Mouse (Mus musculus): ENCODE measurements around the gene Kcnq5. TPM values are rescaled to one million over a fixed set of nuclear protein-coding genes. Genes with fewer than 3 reads are reported as not detected.
"Not testable (repeated sequence)": the region's sequence is repeated elsewhere in the genome, so short reads cannot be mapped to it uniquely, and the experiment has no call there.

Gene Kcnq5
- polyA plus RNA-seq, 1 experiment from 2014 or later: 0.39 TPM

DNA sequence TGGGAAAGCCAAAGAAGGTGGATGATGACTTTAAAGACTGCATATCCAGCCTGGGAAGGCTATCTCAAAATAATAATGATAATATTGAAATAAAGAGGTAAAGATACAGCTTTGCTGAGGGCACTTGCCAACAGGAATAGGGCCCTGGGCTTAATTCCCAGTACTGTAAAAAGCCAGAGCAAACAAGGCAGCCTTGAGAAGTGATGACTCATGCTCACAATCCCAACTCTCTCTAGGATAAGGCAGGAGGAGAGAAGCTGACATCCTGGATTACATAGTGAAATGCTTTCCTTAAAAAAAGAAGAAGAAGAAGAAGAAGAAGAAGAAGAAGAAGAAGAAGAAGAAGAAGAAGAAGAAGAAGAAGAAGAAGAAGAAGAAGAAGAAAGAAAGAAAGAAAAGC is 359.2 kb downstream of the Kcnq5 start:
- H3K36me3 ChIP-seq: no peaks in the 10 kb centered on the region
- no peak for DNase-seq (ENCODE audit: low spot score)
- no peaks in the 10 kb centered on the region for H3K9me3 ChIP-seq (replicated peaks)
- H3K27me3 ChIP-seq (ENCODE audit: low read depth, poor library complexity, severe bottlenecking): no peaks in the 10 kb centered on the region
- no peak overlapping the region for H3K4me3 ChIP-seq
- no peak overlapping the region for H3K27ac ChIP-seq (replicated peaks)
- H3K4me1 ChIP-seq: no peaks in the 10 kb centered on the region

DNA sequence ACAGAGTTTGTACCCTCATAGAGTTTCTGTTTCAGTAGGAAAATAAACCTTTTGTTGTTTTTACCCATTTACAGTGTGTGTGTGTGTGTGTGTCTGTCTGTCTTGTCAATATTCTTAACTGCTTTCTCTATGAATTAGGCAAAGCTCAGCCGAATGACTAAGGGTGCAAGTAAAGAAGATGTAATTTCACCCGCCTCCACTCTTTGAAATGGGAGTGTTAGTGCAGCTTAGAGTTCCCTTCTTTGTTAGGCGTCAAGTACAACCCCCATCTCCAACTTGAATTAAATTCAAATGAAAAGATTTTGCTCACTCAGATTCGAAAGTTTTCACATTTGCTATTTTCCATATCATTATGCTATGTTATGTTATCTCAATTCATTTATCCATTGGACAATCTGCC is 361.1 kb downstream of the Kcnq5 start:
- H3K4me3 ChIP-seq: no peak overlapping the region

DNA sequence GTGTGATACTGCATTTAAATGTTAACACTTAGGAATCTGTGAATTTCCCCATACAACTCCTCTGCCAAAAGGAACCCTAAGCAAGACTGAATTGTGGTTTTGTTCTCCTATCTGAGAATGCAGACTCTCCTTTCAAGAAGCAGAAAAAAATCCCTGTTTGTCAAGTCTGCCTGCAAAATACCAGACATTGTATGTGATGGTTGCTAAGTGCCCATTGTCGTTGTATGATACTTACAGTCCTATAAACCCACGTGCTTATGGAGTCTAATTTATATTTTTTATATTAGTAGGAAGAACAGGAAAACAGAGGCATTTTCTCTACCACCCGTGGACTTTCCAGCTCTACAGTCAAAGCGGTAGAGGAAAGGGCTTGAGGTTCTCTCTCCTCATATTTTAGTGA is 367.9 kb downstream of the Kcnq5 start:
- no peaks in the 10 kb centered on the region for H3K27me3 ChIP-seq (ENCODE audit: low read depth, poor library complexity, severe bottlenecking)
- H3K27ac ChIP-seq (replicated peaks): no peak overlapping the region
- WGBS: 78% methylated on average over 4 of the region's 4 CpGs
- H3K4me1 ChIP-seq: no peaks in the 10 kb centered on the region; the same call in 1 of the 2 replicates
- H3K4me3 ChIP-seq: no peak overlapping the region
- H3K36me3 ChIP-seq: no peaks in the 10 kb centered on the region
- DNase-seq (ENCODE audit: low spot score): no peak
- H3K9me3 ChIP-seq (replicated peaks): no peaks in the 10 kb centered on the region

More for the DNA sequence above, 361.1 kb downstream of the Kcnq5 start:
- no peaks in the 10 kb centered on the region for H3K4me1 ChIP-seq
- H3K27ac ChIP-seq (replicated peaks): no peak overlapping the region
- no peak for DNase-seq (ENCODE audit: low spot score)
- H3K9me3 ChIP-seq (replicated peaks): no peaks in the 10 kb centered on the region
- WGBS: 77% methylated on average over 4 of the region's 4 CpGs
- no peaks in the 10 kb centered on the region for H3K36me3 ChIP-seq
- no peaks in the 10 kb centered on the region for H3K27me3 ChIP-seq (ENCODE audit: low read depth, poor library complexity, severe bottlenecking)

DNA sequence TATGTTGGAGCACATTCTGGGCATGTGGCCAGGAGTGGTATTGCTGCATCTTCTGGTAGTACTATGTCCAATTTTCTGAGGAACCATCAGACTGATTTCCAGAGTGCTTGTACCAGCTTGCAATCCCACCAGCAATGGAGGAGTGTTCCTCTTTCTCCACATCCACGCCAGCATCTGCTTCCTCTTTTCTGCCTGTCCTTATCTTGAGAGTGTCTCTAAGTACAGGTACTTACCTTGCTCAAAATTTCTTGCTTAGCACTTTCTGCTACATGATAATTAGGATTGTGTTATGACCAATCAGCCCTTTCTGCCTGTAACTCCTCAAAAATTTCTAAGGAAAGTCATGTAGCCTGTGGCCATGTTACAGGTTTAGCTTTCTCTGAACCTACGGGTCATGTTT is 394.3 kb downstream of the Kcnq5 start:
- not testable (repeated sequence) for H3K4me3 ChIP-seq; H3K27ac ChIP-seq (replicated peaks); H3K27me3 ChIP-seq (ENCODE audit: low read depth, poor library complexity, severe bottlenecking); H3K4me1 ChIP-seq; H3K9me3 ChIP-seq (replicated peaks); H3K36me3 ChIP-seq; DNase-seq (ENCODE audit: low spot score)
- WGBS: 88% methylated on average over 2 of the region's 2 CpGs

DNA sequence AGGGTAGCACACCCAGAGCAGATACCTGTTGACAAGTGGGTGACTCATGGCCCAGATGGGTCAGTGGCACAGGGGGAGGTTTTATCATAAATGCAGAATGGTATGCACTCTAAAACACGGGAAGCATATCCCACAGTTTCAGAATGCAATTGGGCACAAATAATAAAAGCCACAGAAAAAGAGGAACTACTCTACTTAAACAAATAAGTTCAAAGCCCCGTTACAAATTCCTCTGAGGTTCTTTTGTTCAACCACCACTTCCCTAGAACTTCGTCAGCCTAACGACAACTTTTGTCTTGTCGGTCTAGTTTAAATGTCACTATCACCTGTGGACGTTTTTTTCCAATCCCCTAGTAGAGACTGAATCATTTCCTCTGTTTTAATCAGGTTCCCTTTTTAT is 407.1 kb downstream of the Kcnq5 start:
- Histone ChIP-seq H3K27me3 (ENCODE audit: low read depth, poor library complexity, severe bottlenecking) (no peaks in the 10 kb centered on the region), H3K9me3 (replicated peaks) (no peaks in the 10 kb centered on the region)
- 79% methylated on average over 6 of the region's 6 CpGs for WGBS

DNA sequence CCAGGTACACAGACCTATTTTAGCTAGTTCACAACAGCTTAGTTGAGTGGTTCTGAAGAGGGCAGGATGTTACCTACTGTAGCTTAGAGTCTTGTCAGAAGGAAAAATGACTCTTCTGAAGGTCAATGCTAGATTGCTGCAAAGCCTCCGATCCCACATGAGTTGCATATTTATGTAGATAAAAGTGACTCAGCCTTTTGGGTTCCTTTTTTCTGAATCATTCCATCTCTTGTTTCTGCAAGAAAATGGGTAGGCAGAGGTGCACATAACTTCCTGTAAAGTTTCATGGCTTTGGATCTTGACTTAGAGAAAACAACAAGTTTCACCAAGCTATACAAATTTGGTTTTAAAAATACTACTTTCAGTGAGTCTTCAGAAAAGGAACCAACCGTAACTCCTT is 409.0 kb downstream of the Kcnq5 start:
- no peaks in the 10 kb centered on the region for H3K9me3 ChIP-seq (replicated peaks)
- WGBS: 93% methylated on average over 2 of the region's 2 CpGs
- no peak for DNase-seq (ENCODE audit: low spot score)
- H3K36me3 ChIP-seq: no peaks in the 10 kb centered on the region
- H3K4me3 ChIP-seq: no peak overlapping the region
- H3K27me3 ChIP-seq (ENCODE audit: low read depth, poor library complexity, severe bottlenecking): no peaks in the 10 kb centered on the region
- no peak overlapping the region for H3K27ac ChIP-seq (replicated peaks)
- H3K4me1 ChIP-seq: no peaks in the 10 kb centered on the region

More for the DNA sequence above, 407.1 kb downstream of the Kcnq5 start:
- H3K36me3 ChIP-seq: no peaks in the 10 kb centered on the region
- H3K4me3 ChIP-seq: no peak overlapping the region
- H3K4me1 ChIP-seq: no peaks in the 10 kb centered on the region
- no peak for DNase-seq (ENCODE audit: low spot score)
- H3K27ac ChIP-seq (replicated peaks): no peak overlapping the region

DNA sequence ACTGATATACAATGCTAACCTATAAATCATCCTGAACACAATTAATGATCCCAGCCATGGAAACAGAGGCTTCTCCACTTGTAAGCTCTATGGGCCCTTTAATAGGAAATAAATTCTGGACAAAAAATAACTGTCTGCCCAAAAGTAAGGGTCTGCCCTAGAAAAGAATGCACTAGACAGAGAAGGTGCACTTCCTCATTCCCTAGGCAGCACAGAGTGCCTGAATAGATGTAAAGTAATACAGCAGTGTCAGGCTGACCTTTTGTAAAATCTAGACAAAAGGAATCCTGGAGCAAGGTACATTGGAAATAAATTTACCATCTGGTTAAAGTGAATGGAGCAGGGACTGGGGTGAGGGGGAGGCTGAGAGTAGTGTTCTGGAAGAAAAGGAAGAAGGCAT is 417.8 kb downstream of the Kcnq5 start:
- H3K4me3 ChIP-seq: no peak overlapping the region
- DNase-seq (ENCODE audit: low spot score): no peak
- no peaks in the 10 kb centered on the region for H3K9me3 ChIP-seq (replicated peaks)
- H3K36me3 ChIP-seq: no peaks in the 10 kb centered on the region
- H3K27me3 ChIP-seq (ENCODE audit: low read depth, poor library complexity, severe bottlenecking): no peaks in the 10 kb centered on the region
- no peak overlapping the region for H3K27ac ChIP-seq (replicated peaks)
- H3K4me1 ChIP-seq: no peaks in the 10 kb centered on the region

DNA sequence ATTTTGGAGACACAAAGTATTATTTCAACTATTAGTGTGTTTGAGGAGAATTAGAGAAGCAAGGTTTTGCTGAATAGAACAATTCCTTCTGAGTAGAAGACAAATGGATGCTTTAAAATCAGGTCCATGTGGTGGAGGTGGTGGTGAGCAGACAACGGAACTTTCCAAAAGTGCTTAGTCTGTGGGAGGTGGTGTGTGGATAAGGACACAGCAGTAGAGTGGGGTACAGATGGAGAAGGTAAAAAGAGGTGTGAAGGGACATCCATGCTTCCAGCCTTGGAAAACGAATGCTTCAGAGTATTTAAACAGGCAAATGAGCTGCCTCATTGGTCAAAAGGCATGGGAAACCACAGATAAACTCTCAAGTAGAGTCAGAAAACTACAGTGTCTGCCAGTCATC is 422.3 kb downstream of the Kcnq5 start:
- H3K4me3 ChIP-seq: no peak overlapping the region
- H3K4me1 ChIP-seq: no peaks in the 10 kb centered on the region
- no peak for DNase-seq (ENCODE audit: low spot score)
- no peaks in the 10 kb centered on the region for H3K9me3 ChIP-seq (replicated peaks)
- no peaks in the 10 kb centered on the region for H3K27me3 ChIP-seq (ENCODE audit: low read depth, poor library complexity, severe bottlenecking)
- H3K36me3 ChIP-seq: no peaks in the 10 kb centered on the region
- no peak overlapping the region for H3K27ac ChIP-seq (replicated peaks)
- 92% methylated on average over 2 of the region's 2 CpGs for WGBS

DNA sequence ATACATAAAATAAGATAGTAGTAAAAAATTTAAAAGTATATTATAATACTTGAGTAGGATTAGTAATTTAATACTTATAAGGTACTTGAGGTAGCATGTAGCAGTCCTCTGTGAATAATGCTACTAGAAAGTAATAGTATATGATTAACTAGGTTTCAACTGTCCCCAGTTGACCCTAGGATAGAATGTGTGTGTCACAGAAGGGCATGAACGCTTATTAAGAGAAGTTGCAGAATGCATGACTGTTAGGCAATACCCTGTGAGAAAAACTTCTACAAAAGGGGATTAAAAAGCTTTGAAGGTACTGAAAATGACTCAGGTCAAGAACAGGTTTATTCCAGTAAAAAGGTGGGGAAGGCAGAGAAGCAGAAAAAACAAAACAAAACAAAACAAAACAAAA is 430.9 kb downstream of the Kcnq5 start:
- WGBS: 76% methylated on average over 1 of the region's 1 CpGs
- H3K27me3 ChIP-seq (ENCODE audit: low read depth, poor library complexity, severe bottlenecking): no peaks in the 10 kb centered on the region
- H3K4me3 ChIP-seq: no peak overlapping the region
- no peak overlapping the region for H3K27ac ChIP-seq (replicated peaks)
- H3K36me3 ChIP-seq: no peaks in the 10 kb centered on the region
- H3K4me1 ChIP-seq: no peaks in the 10 kb centered on the region
- H3K9me3 ChIP-seq (replicated peaks): no peaks in the 10 kb centered on the region
- DNase-seq (ENCODE audit: low spot score): no peak

DNA sequence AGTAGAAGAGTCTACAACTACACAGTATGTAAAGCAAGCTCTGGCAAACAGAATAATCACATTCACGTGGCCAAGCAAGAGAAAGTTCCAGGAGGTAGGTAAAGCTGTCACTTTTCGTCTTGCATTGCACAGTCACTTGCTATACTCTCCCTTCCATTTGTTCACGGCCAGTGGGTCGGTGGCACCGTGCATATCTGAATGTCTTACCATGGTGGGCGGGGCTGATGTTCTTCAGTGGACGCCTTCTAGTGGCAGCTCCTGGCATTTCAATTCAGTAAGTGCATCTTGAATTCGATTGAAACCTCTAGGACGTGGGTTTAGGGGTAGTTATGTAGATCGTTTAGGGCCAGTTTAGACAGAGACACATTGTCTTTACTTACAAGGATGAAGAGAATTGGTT is 439.7 kb downstream of the Kcnq5 start:
- Histone ChIP-seq H3K36me3 (no peaks in the 10 kb centered on the region), H3K27me3 (ENCODE audit: low read depth, poor library complexity, severe bottlenecking) (no peaks in the 10 kb centered on the region), H3K4me1 (no peaks in the 10 kb centered on the region), H3K27ac (replicated peaks) (no peak overlapping the region), H3K4me3 (no peak overlapping the region), H3K9me3 (replicated peaks) (no peaks in the 10 kb centered on the region)
- WGBS: 77% methylated on average over 10 of the region's 10 CpGs
- DNase-seq (ENCODE audit: low spot score): no peak

DNA sequence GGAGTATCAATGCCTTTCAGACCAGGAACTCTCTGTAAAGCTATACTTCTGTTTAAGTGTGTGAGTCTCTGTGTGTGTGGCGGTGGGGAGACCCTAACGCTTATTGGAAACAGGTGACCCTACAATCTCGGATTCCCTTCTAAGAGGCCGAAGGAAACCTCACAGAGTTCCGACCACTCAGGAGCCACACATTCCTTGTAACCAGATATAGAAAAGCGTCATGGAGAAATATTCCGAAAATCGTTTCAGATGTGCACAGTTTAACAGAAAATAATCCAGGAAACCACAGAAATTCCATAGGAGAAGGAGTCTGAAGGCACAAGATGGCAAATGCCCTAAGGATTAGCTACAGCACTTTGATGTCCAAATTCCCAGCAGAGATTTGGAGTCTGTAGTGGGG is 440.3 kb downstream of the Kcnq5 start:
- Histone ChIP-seq H3K27me3 (ENCODE audit: low read depth, poor library complexity, severe bottlenecking) (no peaks in the 10 kb centered on the region), H3K4me3 (no peak overlapping the region), H3K27ac (replicated peaks) (no peak overlapping the region), H3K36me3 (no peaks in the 10 kb centered on the region), H3K9me3 (replicated peaks) (no peaks in the 10 kb centered on the region), H3K4me1 (no peaks in the 10 kb centered on the region)
- 79% methylated on average over 8 of the region's 8 CpGs for WGBS
- no peak for DNase-seq (ENCODE audit: low spot score)

DNA sequence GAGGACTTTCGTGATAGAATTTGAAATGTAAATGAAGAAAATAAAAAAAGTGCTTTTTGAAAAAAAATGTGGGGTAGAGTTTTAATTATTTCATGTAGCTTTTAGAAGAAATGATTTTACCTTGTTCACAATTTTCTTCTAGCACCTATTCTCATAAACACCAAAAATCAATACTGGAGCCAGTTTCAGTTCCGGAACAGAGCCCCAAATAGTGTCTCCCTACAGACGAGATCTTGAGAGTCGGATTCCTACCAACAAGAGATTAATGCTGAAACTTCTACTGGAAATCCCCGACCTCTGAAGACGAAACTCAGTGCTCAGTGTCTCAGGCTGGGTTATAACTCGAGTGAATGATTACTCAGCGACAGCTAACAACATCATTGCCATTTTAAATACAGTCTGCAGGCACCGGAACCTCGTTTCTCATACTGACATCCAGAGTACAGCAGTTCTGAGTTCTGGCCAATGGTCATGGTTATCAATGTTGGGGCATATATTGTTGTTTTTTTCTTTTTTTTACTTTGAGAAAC is 441.6 kb downstream of the Kcnq5 start:
- Histone ChIP-seq H3K4me3 (no peak overlapping the region), H3K9me3 (replicated peaks) (no peaks in the 10 kb centered on the region), H3K27ac (replicated peaks) (no peak overlapping the region), H3K4me1 (no peaks in the 10 kb centered on the region), H3K27me3 (ENCODE audit: low read depth, poor library complexity, severe bottlenecking) (no peaks in the 10 kb centered on the region), H3K36me3 (no peaks in the 10 kb centered on the region)
- WGBS: 90% methylated on average over 10 of the region's 10 CpGs
- no peak for DNase-seq (ENCODE audit: low spot score)

DNA sequence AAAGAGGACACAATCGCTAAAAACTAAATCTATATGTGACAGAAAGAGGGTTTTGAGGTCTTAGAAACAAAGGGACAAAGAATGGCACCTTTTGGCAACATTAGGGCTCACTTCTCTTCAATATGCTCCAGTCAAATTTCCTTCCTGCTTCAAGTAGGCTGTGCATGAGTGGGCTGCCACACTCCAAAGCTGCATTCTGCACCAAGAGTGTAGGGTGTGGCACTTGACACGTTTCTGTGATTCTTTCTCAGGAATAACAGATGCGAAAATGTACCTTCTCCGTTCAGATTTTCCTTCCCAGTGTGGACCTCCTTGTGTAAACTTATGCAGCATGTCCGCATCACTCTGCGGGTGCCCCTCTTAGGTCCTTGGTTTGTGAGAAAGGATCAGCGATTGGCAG is 455.1 kb downstream of the Kcnq5 start:
- H3K27me3 ChIP-seq (ENCODE audit: low read depth, poor library complexity, severe bottlenecking): no peaks in the 10 kb centered on the region
- no peaks in the 10 kb centered on the region for H3K36me3 ChIP-seq
- H3K9me3 ChIP-seq (replicated peaks): no peaks in the 10 kb centered on the region
- H3K4me3 ChIP-seq: no peak overlapping the region
- H3K27ac ChIP-seq (replicated peaks): no peak overlapping the region
- H3K4me1 ChIP-seq: no peaks in the 10 kb centered on the region
- no peak for DNase-seq (ENCODE audit: low spot score)
- WGBS: 85% methylated on average over 7 of the region's 7 CpGs

DNA sequence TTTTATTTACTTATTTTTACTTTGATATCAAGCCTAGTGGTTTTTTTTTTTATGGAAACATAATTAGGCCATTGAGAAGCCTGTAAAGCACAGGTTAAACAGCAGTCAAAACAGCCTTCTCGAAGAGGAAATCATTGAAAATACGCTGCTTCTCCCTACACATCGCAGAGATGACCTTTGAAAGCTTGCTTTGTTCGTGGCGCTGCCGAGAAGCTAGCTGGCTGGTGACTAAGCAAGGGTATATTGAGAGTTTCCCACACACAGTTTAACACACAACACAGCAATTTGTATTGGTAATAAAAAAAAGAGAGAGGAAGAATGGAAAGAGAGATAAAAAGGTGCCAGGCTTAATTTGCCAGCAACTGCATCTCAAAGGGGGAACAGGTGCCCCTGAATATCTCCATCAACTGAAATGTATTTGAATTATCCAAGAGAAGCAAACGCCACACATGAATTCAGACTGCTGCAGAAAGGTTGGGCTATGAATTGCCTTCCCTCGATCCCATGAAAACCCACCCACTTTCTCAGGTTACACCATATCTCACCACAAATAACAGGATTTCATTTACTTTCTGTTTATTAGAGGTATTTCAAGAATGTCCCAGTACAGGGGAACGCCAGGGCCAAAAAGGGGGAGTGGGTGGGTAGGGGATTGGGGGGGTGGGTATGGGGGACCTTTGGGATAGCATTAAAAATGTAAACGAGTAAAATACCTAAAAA is 461.8 kb downstream of the Kcnq5 start:
- no peak overlapping the region for H3K4me3 ChIP-seq
- no peaks in the 10 kb centered on the region for H3K36me3 ChIP-seq
- no peak for DNase-seq (ENCODE audit: low spot score)
- H3K27ac ChIP-seq (replicated peaks): no peak overlapping the region
- H3K9me3 ChIP-seq (replicated peaks): no peaks in the 10 kb centered on the region
- WGBS: 74% methylated on average over 10 of the region's 10 CpGs
- H3K4me1 ChIP-seq: no peaks in the 10 kb centered on the region
- no peaks in the 10 kb centered on the region for H3K27me3 ChIP-seq (ENCODE audit: low read depth, poor library complexity, severe bottlenecking)
